Mouse (Mus musculus): ENCODE results near the gene Rapgefl1.
"Not testable (repeated sequence)": the region's sequence is repeated elsewhere in the genome, so short reads cannot be mapped to it uniquely, and the experiment has no call there.

Rapgefl1 gene

GRCm38 (mm10) chr11:98810686-98811085, 25.9 kb upstream of the Rapgefl1 start:
- DNase-seq (ENCODE audit: low read depth in 1 of 2, low spot score in 2 of 2): no peak

DNA sequence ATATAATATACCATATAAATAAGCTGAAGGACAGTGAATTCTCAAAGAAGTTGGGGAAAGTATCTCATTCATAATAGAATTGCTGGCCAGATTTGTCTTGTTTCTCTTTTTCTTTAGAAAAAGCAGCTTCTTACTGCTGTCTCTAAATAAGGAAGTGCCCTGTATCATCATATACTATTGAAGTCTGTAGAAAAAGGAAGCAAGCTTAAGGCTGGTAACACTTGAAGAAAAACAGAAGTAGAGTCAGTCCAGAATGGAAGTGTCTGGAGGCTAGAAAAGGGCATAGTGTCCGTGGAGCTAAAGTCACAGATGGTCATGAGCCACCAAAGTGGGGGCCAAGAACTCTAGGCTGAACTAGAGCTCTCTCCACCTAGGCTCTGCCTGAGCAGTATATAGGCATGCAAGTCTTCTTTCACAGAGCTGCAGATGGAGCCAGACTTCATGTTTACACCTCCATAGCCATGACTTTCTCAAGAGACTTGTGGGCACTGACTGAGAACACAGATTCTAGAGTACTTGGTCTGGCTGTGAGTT, 19.8 kb upstream of the Rapgefl1 start:
- no peak for DNase-seq (ENCODE audit: low read depth in 1 of 2, low spot score in 2 of 2)

GRCm38 (mm10) chr11:98820968-98821367, 15.6 kb upstream of the Rapgefl1 start:
- DNase-seq (ENCODE audit: low read depth in 1 of 2, low spot score in 2 of 2): no peak

GRCm38 (mm10) chr11:98826071-98826470, 10.5 kb upstream of the Rapgefl1 start:
- DNase-seq (ENCODE audit: low read depth in 1 of 2, low spot score in 2 of 2): not testable (repeated sequence)

DNA sequence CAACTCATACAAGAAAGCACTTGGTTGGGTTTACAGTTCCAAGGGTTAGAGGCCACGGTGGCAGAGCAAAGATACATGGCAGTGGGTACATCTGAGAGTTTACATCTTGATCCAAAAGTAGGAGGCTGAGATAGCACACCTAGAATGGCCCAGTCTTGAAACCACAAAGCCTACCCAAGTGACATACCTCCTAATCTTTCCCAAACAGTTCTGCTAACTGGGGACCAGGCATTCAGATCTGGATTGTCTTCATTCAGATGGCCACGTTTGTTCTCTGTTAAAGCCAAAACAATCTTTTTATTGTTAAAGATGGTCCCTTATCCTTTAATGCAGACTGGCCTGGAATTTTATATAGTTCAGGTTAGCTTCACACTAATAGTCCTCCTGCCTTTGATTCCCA, 8.7 kb upstream of the Rapgefl1 start:
- DNase-seq (ENCODE audit: low read depth in 1 of 2, low spot score in 2 of 2): no peak

- DNase-seq (ENCODE audit: low read depth in 1 of 2, low spot score in 2 of 2): no peak
Observed at GRCm38 (mm10) chr11:98829091-98829775, 7.4 kb upstream of the Rapgefl1 start.

GRCm38 (mm10) chr11:98829875-98830274, 6.7 kb upstream of the Rapgefl1 start:
- no peak for DNase-seq (ENCODE audit: low read depth in 1 of 2, low spot score in 2 of 2)

DNA sequence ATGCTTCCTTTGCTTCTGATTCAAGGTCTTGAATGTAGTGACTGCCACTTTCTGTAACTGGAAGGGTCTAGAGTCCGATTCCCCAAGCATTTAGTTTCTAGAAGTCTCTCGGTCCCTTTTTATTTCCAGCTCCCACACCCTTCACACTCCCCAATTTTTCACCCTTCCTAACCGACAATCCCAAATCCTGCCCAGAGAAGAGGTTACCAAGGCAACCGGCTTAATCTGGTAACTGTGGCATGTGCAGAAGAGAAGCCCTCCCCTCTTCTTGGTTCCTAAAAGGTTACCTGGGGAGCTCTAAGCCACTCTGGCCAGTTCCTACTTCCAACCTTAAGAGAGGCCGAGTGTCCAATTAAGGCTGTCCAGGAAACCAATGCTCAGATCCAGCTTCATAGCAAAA, 1.3 kb upstream of the Rapgefl1 start:
- no peak for DNase-seq (ENCODE audit: low read depth in 1 of 2, low spot score in 2 of 2)

- no peak for DNase-seq (ENCODE audit: low read depth in 1 of 2, low spot score in 2 of 2)
Observed at GRCm38 (mm10) chr11:98835725-98836124, 860 bp upstream of the Rapgefl1 start.

GRCm38 (mm10) chr11:98836128-98836527, 457 bp upstream of the Rapgefl1 start:
- DNase-seq (ENCODE audit: low read depth in 1 of 2, low spot score in 2 of 2): no peak

GRCm38 (mm10) chr11:98837231-98837704, 683 bp downstream of the Rapgefl1 start:
- DNase-seq (ENCODE audit: low read depth in 1 of 2, low spot score in 2 of 2): no peak

DNA sequence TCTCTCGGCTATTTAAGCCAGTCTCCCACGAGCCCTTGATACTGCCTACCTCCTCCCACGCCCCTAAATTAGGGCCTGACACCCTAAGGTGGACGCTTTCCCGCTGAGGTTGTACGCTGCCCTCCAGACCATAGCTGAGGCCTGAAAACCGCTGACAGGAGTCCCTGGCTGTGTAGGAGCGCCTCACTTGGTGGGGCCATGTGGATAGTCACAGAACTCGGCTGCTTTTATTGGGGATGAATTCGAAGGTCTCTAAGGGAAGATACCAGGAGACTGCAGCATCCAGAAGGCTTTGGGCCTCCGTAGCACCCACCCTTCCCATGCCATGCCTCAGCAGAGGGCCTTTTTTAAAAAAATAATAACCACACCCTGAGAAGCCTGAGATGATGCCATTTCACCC, 1.3 kb downstream of the Rapgefl1 start:
- no peak for DNase-seq (ENCODE audit: low read depth in 1 of 2, low spot score in 2 of 2)

GRCm38 (mm10) chr11:98838512-98838911, 1.9 kb downstream of the Rapgefl1 start:
- no peak for DNase-seq (ENCODE audit: low read depth in 1 of 2, low spot score in 2 of 2)

DNA sequence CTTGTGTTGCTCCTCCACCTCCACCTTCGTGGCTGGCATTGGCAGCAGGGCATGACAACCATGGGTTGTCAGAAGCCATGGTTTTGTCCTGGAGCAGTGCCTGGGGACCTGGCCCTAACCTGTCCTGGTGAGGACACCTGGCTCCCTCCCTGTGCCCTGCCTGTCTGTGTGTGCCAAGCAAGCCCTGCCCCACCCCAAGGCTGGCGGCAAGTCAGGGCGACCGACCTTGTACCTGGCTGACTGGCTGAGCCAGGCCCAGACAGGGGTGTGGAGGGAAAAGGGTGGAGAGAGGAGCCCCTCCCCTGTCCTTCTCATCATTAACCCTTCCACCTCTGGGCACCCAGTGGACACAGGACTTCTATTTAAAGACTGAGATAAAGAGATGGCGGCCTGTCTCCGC, 2.8 kb downstream of the Rapgefl1 start:
- no peak for DNase-seq (ENCODE audit: low read depth in 1 of 2, low spot score in 2 of 2)

- no peak for DNase-seq (ENCODE audit: low read depth in 1 of 2, low spot score in 2 of 2)
Observed at GRCm38 (mm10) chr11:98839897-98840296, 3.3 kb downstream of the Rapgefl1 start.

GRCm38 (mm10) chr11:98846016-98846415, 9.4 kb downstream of the Rapgefl1 start:
- no peak for DNase-seq (ENCODE audit: low read depth in 1 of 2, low spot score in 2 of 2)

DNA sequence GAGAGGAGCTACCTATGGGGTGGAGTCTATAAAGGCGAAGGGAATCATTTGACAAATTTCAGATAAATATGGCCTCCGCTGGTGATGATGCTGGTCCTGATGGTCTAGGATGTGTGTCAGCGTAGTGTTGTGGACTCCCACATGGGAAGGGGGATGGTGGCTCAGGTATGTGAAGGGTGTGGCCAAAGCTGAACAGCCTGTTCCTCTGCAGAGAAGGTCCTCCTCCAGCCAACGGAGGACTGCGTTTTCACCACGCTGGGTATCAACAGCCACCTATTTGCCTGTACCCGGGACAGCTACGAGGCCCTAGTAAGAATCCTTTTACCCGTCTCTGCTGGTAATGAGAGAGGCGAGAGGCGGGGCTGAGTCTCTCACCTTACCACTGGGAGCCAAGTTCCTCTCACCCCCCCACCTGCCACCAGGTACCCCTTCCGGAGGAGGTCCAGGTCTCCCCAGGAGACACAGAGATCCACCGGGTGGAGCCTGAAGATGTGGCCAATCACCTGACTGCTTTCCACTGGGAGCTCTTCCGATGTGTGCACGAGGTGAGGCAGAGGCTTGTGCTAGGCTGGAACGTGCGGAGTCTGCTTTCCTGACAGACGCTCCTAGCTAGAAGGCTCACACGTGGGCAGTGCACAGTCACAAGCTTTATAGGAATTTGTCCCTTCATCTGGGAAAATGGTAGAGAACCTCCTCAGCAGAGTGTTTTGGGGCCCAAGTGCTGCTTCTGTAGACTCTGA, 10.4 kb downstream of the Rapgefl1 start:
- DNase-seq (ENCODE audit: low read depth in 1 of 2, low spot score in 2 of 2): no peak

GRCm38 (mm10) chr11:98849196-98849894, 12.8 kb downstream of the Rapgefl1 start:
- DNase-seq (ENCODE audit: low read depth in 1 of 2, low spot score in 2 of 2): no peak

DNA sequence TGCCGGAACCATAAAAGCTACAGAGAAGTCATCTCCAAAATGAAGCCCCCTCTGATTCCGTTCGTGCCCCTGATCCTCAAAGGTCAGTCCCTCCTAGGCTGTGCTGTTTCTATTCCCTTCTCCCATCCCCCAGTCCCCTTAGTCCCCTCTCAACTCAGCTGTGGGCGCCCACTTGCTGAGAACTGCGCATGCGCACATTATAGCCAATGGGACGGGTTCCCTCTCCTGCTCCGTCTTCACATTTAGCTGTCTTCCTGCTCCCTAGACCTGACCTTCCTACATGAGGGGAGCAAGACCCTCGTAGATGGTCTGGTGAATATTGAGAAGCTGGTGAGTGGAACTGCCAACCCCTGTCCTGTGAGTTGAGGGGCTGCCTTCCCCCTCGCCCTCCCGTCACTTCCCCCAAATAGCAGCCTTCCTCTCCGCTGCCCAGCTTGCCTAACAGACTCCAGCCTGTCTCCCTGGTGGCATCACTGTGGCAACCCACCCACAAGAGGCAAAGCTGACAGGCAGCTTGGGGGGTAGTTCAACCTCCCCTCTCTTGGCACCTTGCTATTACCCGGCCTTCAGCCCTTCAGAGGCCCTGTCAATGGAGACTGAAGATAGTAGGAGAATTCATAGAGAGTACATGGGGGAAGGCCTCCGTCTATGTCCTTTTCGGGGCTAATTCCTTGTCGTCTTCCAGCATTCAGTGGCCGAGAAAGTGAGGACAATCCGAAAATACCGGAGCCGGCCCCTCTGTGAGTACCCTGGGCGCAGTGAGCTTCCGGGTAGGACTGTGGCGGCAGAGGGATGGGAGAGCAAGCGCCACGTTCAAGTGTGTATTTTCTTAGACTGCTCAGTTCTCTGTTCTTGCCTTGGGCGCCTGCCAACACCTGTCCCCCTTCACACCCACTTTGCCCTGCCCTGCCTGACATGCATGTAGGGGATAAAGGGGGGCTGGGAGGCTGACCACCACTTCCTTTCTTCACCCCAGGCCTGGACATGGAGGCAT, 13.8 kb downstream of the Rapgefl1 start:
- no peak for DNase-seq (ENCODE audit: low read depth in 1 of 2, low spot score in 2 of 2)

GRCm38 (mm10) chr11:98854116-98854515, 17.5 kb downstream of the Rapgefl1 start:
- DNase-seq (ENCODE audit: low read depth in 1 of 2, low spot score in 2 of 2): no peak
